Mouse (Mus musculus): ENCODE measurements around the gene Cel. TPM values are rescaled to one million over a fixed set of nuclear protein-coding genes. Genes with fewer than 3 reads are reported as not detected.

Cel gene
- polyA plus RNA-seq, 1 experiment from 2014 or later, result not detected

DNA sequence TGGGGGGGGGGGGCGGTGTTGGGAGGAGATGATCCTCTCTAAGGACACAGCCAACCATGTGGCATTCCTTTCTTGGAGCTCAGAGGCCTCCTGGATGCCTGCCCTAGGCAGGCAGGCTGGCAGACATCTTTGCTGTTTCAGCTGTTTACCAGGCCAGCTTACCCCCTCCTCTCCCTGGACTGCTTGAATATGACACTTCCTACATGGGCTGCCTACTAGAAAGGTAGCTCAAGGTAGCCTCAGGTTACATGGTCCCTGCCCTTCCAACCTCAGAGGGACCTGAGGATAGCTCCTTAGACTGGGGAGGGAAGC, 24.4 kb downstream of the Cel start:
- ChIA-PET CTCF (interaction anchor here (0.9 to 2.3 kb wide), 5 partner anchors 9 to 27 kb away, joined by 3 to 13 read pairs (median 5); no protein-coding TSS in a partner anchor), POLR2A (interaction anchor here (1.0 kb wide), 2 partner anchors 10 to 15 kb away, joined by 3 read pairs; no protein-coding TSS in a partner anchor)
- ATAC-seq (no peak), DNase-seq (ENCODE audit: low read depth, low spot score) (no peak)
- TF ChIP-seq CTCF (IDR thresholded peaks at IDR 0.05), result no peak
- no peaks in the 10 kb centered on the region for H3K27me3 ChIP-seq
- in situ Hi-C loops (cut with MboI; ENCODE audit: low pct_unique_long_range_greater_than_20kb), result no loop called here

DNA sequence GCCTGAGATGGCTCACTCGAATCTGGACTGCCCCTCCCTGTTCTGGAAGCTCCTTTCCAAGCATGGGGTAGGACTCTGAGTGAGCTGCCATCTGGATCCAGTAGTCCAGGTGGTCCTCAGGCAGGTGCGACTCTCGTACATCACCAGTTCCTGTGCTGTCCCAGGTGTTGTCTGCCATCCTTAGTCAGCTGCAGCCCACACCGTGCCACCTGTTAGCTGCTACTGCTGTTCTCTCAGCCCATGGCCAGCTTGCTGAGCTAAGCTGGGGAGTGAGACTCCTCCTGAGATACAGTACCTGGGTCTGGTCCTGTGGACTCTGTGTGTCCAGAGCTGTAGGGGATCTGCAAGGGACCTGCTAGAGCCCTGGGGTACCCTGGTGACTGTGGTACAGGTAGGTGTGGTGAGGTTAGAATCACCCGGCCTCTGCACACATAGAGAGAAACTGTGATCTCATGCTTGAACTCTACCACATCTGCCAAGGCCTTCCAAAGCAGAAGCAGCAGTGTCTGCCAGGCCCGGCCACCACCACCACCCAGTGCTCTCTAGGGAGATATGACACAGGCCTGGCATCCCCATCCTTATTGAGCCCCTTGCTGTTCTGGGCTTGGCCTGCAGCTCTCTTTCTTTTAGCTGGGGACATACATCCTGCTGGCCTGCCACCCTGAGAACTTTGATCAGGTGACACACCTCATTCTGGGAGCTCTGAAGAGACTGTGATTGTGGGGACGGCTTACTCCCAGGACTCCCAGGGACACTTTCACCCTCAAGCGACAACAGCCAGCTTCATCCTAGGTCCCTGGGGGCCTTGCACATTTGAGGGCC, 25.0 kb downstream of the Cel start:
- no peak for TF ChIP-seq CTCF (IDR thresholded peaks at IDR 0.05)
- POLR2A ChIA-PET, result interaction anchor here (1.0 kb wide), 1 partner anchor 11 kb away, joined by 3 read pairs; no protein-coding TSS in a partner anchor
- CTCF ChIA-PET, result interaction anchor here (0.9 to 2.3 kb wide), 6 partner anchors 10 to 27 kb away, joined by 3 to 13 read pairs (median 6); no protein-coding TSS in a partner anchor
- H3K27me3 ChIP-seq, result no peaks in the 10 kb centered on the region
- no peak for DNase-seq (ENCODE audit: low read depth, low spot score)
- ATAC-seq, result no peak
- in situ Hi-C loops (cut with MboI; ENCODE audit: low pct_unique_long_range_greater_than_20kb), result no loop called here

DNA sequence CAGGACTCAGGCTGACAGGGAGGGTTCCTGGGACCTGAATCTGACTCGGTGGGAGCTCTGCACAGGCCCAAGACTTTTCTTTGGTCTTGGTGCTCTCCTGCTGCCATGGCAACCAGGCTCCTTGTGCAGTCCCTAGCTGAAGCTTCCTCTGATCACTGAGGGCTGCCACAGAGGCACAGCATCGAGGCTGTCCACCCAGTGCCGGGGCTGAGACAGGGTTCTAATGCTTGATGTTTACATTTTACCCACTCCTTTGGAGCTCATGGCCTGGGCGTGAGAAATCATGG, 25.6 kb downstream of the Cel start:
- TF ChIP-seq CTCF (IDR thresholded peaks at IDR 0.05), result no peak
- ATAC-seq, result no peak
- POLR2A ChIA-PET, result interaction anchor here (1.1 kb wide), 1 partner anchor 15 kb away, joined by 3 read pairs; no protein-coding TSS in a partner anchor
- CTCF ChIA-PET, result interaction anchor here (1.1 to 2.1 kb wide), 2 partner anchors 21 to 26 kb away, joined by 5 to 6 read pairs; no protein-coding TSS in a partner anchor
- no peaks in the 10 kb centered on the region for H3K27me3 ChIP-seq
- in situ Hi-C loops (cut with MboI; ENCODE audit: low pct_unique_long_range_greater_than_20kb), result no loop called here
- no peak for DNase-seq (ENCODE audit: low read depth, low spot score)

DNA sequence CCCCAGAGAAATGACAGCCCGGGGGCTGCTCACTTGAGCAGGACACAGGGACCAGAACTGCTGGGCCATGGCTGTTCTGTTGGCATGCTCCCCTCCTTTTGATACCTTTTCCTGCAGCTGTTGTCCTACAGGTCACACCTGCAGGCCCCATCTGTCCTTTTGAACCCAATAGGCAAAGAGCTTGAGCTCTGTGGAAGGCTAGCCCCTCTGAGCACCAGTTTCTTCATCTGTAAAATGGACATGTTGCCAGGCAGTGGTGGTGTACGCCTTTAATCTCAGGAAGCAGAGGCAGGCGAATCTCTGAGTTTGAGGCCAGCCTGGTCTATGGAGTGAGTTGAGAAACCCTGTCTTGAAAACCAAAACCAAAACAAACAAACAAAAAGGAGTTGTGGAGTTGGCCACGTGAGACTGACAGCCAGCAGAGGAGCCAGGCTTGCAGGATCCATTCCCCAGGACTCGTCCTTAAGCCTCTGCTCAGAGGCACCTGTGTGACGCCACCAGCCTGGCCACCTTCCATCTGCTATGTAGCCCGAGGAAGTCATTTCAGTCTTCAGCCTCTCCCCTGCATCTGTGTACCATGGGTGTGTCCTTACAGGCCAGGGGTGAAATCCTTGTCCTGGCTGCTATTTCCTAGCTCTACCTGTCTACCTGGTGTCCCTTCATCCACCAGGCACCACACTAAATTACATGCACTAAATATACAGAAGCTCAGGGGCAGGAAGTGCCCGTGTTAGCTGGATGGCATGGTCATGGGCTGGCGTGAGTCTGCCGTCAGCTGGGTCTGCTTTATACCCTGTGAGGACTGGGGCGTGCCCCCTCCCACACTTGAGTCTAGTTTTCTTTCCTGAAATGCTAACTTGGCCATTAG, 26.2 kb downstream of the Cel start:
- DNase-seq (ENCODE audit: low read depth, low spot score) (no peak), ATAC-seq (no peak)
- in situ Hi-C loops (cut with MboI; ENCODE audit: low pct_unique_long_range_greater_than_20kb), result no loop called here
- no peaks in the 10 kb centered on the region for H3K27me3 ChIP-seq
- TF ChIP-seq CTCF (IDR thresholded peaks at IDR 0.05), result no peak
- POLR2A ChIA-PET, result interaction anchor here (1.1 kb wide), 1 partner anchor 14 kb away, joined by 3 read pairs; no protein-coding TSS in a partner anchor
- CTCF ChIA-PET, result interaction anchor here (1.1 to 2.1 kb wide), 2 partner anchors 20 to 26 kb away, joined by 5 to 6 read pairs; no protein-coding TSS in a partner anchor

DNA sequence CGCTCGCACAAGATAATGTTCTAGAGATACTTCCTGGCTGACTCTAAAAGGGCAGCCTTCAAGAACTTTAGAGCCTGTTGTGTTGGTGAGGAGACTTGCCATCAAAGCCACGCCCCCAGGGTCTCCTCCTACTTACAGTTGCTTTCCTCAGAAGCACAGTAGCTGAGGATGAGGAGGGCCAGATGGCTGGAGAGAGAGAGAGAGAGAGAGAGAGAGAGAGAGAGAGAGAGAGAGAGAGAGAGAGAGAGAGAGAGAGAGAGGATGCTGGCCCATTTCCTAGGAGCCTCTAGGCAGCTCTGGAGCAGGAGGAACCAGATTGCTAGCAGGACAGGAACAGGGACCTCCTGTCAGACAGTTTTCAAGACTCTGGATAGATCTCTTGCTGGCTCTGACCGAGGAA, 27.0 kb downstream of the Cel start:
- ATAC-seq (no peak), DNase-seq (ENCODE audit: low read depth, low spot score) (no peak)
- TF ChIP-seq CTCF (IDR thresholded peaks at IDR 0.05), result no peak
- in situ Hi-C loops (cut with MboI; ENCODE audit: low pct_unique_long_range_greater_than_20kb), result no loop called here
- POLR2A ChIA-PET, result no interaction called here
- CTCF ChIA-PET, result interaction anchor here (0.8 kb wide), 1 partner anchor 12 kb away, joined by 5 read pairs; no protein-coding TSS in a partner anchor
- H3K27me3 ChIP-seq, result no peaks in the 10 kb centered on the region

DNA sequence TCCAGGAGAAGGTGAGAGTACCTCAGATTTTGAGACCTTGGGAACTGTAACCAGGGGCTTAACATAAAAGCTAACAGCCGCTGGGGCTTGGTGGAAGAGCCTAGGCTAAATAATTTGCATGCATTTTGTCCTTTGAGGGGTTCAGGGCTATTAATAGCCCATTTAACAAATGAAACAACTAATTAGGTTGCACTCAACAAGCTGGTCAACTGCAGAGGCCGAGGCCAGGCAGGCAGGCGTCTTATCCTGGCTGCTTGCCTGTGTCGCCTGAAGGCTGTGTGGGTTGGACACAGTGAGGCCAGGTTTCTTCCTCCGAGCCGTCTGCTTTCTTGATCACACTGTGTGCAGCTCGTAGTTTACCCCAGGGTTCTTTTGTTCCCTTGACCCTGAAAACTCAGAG, 27.6 kb downstream of the Cel start:
- CTCF ChIA-PET, result interaction anchor here (0.8 kb wide), 1 partner anchor 12 kb away, joined by 5 read pairs; no protein-coding TSS in a partner anchor
- POLR2A ChIA-PET, result interaction anchor here (1.3 kb wide), 1 partner anchor 18 kb away, joined by 4 read pairs; no protein-coding TSS in a partner anchor
- no peak for DNase-seq (ENCODE audit: low read depth, low spot score)
- H3K27me3 ChIP-seq, result no peaks in the 10 kb centered on the region
- no peak for TF ChIP-seq CTCF (IDR thresholded peaks at IDR 0.05)
- no peak for ATAC-seq
- in situ Hi-C loops (cut with MboI; ENCODE audit: low pct_unique_long_range_greater_than_20kb), result no loop called here

DNA sequence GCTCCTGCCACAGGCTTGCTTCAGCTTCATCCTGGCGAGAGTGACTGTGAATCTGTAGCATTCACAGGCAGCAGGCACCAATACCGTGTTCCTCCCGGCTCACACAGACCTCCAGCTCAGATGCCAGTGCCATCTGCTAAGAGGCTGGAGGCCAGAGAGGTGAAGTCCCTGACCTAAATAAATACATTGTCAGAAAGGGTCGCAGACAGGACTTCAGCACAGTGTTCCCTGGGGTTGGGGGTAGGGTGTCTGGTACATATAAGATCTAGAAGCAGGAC, 28.0 kb downstream of the Cel start:
- TF ChIP-seq CTCF (IDR thresholded peaks at IDR 0.05), result no peak
- CTCF ChIA-PET, result interaction anchor here (0.8 kb wide), 1 partner anchor 13 kb away, joined by 5 read pairs; no protein-coding TSS in a partner anchor
- POLR2A ChIA-PET, result interaction anchor here (1.3 kb wide), 1 partner anchor 18 kb away, joined by 4 read pairs; no protein-coding TSS in a partner anchor
- in situ Hi-C loops (cut with MboI; ENCODE audit: low pct_unique_long_range_greater_than_20kb), result no loop called here
- ATAC-seq, result no peak
- no peaks in the 10 kb centered on the region for H3K27me3 ChIP-seq
- no peak for DNase-seq (ENCODE audit: low read depth, low spot score)

DNA sequence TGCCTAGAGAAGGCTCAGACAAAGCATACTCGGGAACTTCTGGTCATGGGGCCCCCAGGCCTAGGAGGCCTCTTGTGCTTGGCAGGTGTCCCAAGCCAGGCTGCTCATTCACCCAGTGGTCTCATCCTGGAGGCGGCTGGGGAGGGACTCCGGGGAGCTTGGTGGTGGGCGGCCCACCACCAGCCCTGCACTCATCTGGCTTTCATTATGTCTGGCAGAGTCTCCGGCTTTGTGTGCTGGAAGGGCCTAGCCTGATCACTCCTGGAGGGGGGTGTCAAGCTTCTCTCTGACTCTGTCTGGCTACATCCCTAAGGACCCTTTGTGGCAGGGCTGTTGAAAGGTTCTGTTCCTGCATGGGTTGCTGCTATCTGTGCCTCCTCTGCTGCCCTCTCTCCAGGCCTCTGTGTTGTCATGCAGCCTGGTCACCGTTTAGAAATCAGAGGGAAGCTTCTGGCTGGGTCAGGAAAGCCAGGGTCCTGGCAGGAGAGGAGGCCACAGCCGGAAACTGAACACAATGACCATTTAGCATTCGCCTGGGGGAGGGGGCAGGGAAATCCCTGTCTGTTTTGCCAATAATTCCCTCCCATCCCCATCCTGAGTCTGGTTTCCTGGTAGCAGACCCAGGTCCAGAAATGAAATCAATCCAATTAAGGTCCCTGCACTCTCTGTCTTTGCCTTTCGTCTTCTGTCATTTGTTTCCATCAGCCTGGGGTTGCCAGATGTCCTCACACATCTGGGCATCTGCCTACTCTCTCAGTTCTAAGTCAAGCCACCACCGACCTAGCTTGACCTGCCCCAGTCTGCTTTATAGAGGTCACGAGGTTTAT, 28.6 kb downstream of the Cel start:
- ChIA-PET CTCF (interaction anchor here (0.6 kb wide), 1 partner anchor 13 kb away, joined by 3 read pairs; no protein-coding TSS in a partner anchor), POLR2A (interaction anchor here (1.1 to 1.3 kb wide), 2 partner anchors 10 to 17 kb away, joined by 3 to 4 read pairs; no protein-coding TSS in a partner anchor)
- no peak for ATAC-seq
- TF ChIP-seq CTCF (IDR thresholded peaks at IDR 0.05), result no peak
- H3K27me3 ChIP-seq, result no peaks in the 10 kb centered on the region
- in situ Hi-C loops (cut with MboI; ENCODE audit: low pct_unique_long_range_greater_than_20kb), result no loop called here
- no peak for DNase-seq (ENCODE audit: low read depth, low spot score)

DNA sequence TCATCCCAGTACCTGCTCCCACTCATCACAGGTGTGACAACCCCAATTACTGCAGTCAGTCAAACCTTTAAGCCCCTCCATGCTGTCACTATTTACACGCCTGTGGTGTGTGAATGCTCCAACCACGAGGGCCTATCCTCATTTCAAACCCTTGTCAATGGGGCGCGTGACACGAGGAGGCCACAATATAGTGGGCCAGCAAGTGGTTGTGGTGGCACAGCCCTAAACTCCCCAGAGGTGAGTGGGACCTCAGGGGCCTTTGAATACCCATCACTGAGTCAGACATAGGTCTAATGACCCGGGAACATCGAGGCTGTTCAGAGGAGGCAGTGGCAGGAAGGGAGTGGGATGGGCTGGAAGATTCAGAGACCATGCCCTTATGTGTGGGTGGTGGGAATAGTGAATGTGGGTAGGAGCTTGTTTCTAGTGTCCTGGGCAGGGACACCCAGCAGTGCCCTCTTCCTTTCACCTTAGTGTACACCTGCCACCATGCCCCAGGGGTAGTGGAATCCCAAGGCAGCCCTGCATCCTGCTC, 29.2 kb downstream of the Cel start:
- TF ChIP-seq CTCF (IDR thresholded peaks at IDR 0.05), result no peak
- ATAC-seq, result no peak
- H3K27me3 ChIP-seq, result no peaks in the 10 kb centered on the region
- no peak for DNase-seq (ENCODE audit: low read depth, low spot score)
- in situ Hi-C loops (cut with MboI; ENCODE audit: low pct_unique_long_range_greater_than_20kb), result no loop called here
- ChIA-PET CTCF (interaction anchor here (0.6 to 1.1 kb wide), 2 partner anchors 14 to 44 kb away, joined by 3 read pairs; no protein-coding TSS in a partner anchor), POLR2A (interaction anchor here (1.0 to 1.8 kb wide), 6 partner anchors 9 to 17 kb away, joined by 3 to 6 read pairs (median 3); no protein-coding TSS in a partner anchor)

Measured in Patski (cell line).